10 mouse cellular contexts compared by ENCODE assay signal in genomic region chr10:77070072-77070471, GRCm38 (mm10). TPM values are rescaled to one million over a fixed set of nuclear protein-coding genes. Genes with fewer than 3 reads are reported as not detected.
DNase-seq lines count a peak whose midpoint lies in the region; ATAC-seq and TF ChIP-seq lines count a peak whose summit lies in the region.
"Had no signal": no experiment of that assay in that cellular context is flagged by ENCODE, and none has a peak within 500 bp of the region (broad histone marks: within the 10 kb centered on the region; RNA-seq: fewer than 3 reads in every experiment).

No protein-coding gene starts in this region.

- H3K27ac ChIP-seq in forebrain, embryonic 11.5 days (ENCODE audit: low read depth, low read length) = no peak overlapping the region
- H3K27ac ChIP-seq in forebrain, embryonic 16.5 days (ENCODE audit: low read length) = no peak overlapping the region
- H3K27ac ChIP-seq in lung, embryonic 14.5 days (ENCODE audit: low read depth) = no peak overlapping the region
- H3K27ac ChIP-seq: liver, embryonic 15.5 days had no signal

- peak; percentile 75 for DNase-seq in forebrain, embryonic 11.5 days (ENCODE audit: low spot score)
- DNase-seq in G1E (ENCODE audit: low spot score) = peak; percentile 43
- DNase-seq in cerebellum, adult 11-12 months = peak; percentile 67
- DNase-seq in frontal cortex, adult 2 months (ENCODE audit: extremely low spot score in 1 of 2, low spot score in 1 of 2) = peak; percentile 26 to 78
- peak; percentile 76 to 91 for DNase-seq in kidney, postnatal 36 days
- DNase-seq in lung, embryonic 14.5 days = peak; percentile 78
- peak; percentile 71 for DNase-seq in right cerebral cortex, postnatal 4 days

- H3K9me3 ChIP-seq in forebrain, embryonic 11.5 days (ENCODE audit: control insufficient read depth, low read length) = no peaks in the 10 kb centered on the region
- no peaks in the 10 kb centered on the region for H3K9me3 ChIP-seq in forebrain, embryonic 16.5 days (ENCODE audit: control insufficient read depth, low read length)
- H3K9me3 ChIP-seq in G1E (replicated peaks) = no peaks in the 10 kb centered on the region
- no peaks in the 10 kb centered on the region for H3K9me3 ChIP-seq in lung, embryonic 14.5 days (ENCODE audit: low read depth, low read length)
- H3K9me3 ChIP-seq: liver, embryonic 15.5 days had no signal

- 0 out of 2 replicates have a peak, but pooled peaks have one; percentile 36 for ATAC-seq in forebrain, embryonic 11.5 days (replicated peaks; ENCODE audit: low FRiP score)
- no peak for ATAC-seq in forebrain, embryonic 16.5 days
- ATAC-seq in G1E (ENCODE audit: extremely low read depth, insufficient number of reproducible peaks, low FRiP score, poor library complexity, severe bottlenecking) = no peak
- no peak for ATAC-seq in lung, embryonic 14.5 days (ENCODE audit: insufficient read depth)
- ATAC-seq: Patski had no signal

- no peak overlapping the region for H3K9ac ChIP-seq in forebrain, embryonic 11.5 days (ENCODE audit: low read length)
- no peak overlapping the region for H3K9ac ChIP-seq in forebrain, embryonic 16.5 days (replicated peaks; ENCODE audit: low read depth, low read length)
- H3K9ac ChIP-seq in lung, embryonic 14.5 days = no peak overlapping the region
- H3K9ac ChIP-seq: liver, embryonic 15.5 days had no signal

- H3K4me1 ChIP-seq in forebrain, embryonic 11.5 days (replicated peaks; ENCODE audit: control insufficient read depth, insufficient read depth, low read length) = no peaks in the 10 kb centered on the region
- H3K4me1 ChIP-seq in forebrain, embryonic 16.5 days (replicated peaks; ENCODE audit: control insufficient read depth, insufficient read depth, low read length) = no peaks in the 10 kb centered on the region
- H3K4me1 ChIP-seq in G1E (ENCODE audit: insufficient read depth, low read depth, low read length) = peaks cover 6% of the 10 kb centered on the region; the same call in 1 of the 2 replicates
- H3K4me1 ChIP-seq in lung, embryonic 14.5 days (ENCODE audit: insufficient read depth) = no peaks in the 10 kb centered on the region

- TF ChIP-seq CTCF in G1E (IDR thresholded peaks at IDR 0.05; ENCODE audit: low read depth, low read length) = no peak
- TF ChIP-seq CTCF in lung, embryonic 14.5 days (IDR thresholded peaks at IDR 0.05; ENCODE audit: low read depth) = peak; percentile 80

- H3K27me3 ChIP-seq in forebrain, embryonic 11.5 days (ENCODE audit: control insufficient read depth, insufficient read depth, low read length) = no peaks in the 10 kb centered on the region
- no peaks in the 10 kb centered on the region for H3K27me3 ChIP-seq in forebrain, embryonic 16.5 days (replicated peaks; ENCODE audit: control insufficient read depth, insufficient read depth, low read length)
- H3K27me3 ChIP-seq in G1E (ENCODE audit: insufficient read depth, low read length) = no peaks in the 10 kb centered on the region
- H3K27me3 ChIP-seq in lung, embryonic 14.5 days (ENCODE audit: insufficient read depth, low read length) = no peaks in the 10 kb centered on the region
- H3K27me3 ChIP-seq: liver, embryonic 15.5 days; Patski had no signal

- H3K4me3 ChIP-seq in forebrain, embryonic 11.5 days (ENCODE audit: low read depth, low read length) = no peak overlapping the region
- no peak overlapping the region for H3K4me3 ChIP-seq in forebrain, embryonic 16.5 days (replicated peaks; ENCODE audit: low read length)
- no peak overlapping the region for H3K4me3 ChIP-seq in G1E (ENCODE audit: low read depth, low read length)
- no peak overlapping the region for H3K4me3 ChIP-seq in lung, embryonic 14.5 days (ENCODE audit: low read depth, low read length)
- H3K4me3 ChIP-seq: liver, embryonic 15.5 days had no signal

- WGBS in forebrain, embryonic 11.5 days = 55% methylated on average over 4 of the region's 4 CpGs
- WGBS in forebrain, embryonic 16.5 days = 50% methylated on average over 4 of the region's 4 CpGs
- 46% methylated on average over 4 of the region's 4 CpGs for WGBS in lung, embryonic 14.5 days

- H3K36me3 ChIP-seq in forebrain, embryonic 11.5 days (ENCODE audit: control insufficient read depth, insufficient read depth, low read length) = peaks cover 2% of the 10 kb centered on the region; the same call in 1 of the 2 replicates
- no peaks in the 10 kb centered on the region for H3K36me3 ChIP-seq in forebrain, embryonic 16.5 days (ENCODE audit: control insufficient read depth, insufficient read depth)
- peaks cover 76% of the 10 kb centered on the region for H3K36me3 ChIP-seq in G1E (replicated peaks)
- peaks cover 54% of the 10 kb centered on the region; the same call in 1 of the 2 replicates for H3K36me3 ChIP-seq in lung, embryonic 14.5 days (ENCODE audit: insufficient read depth)

- H3K4me2 ChIP-seq in forebrain, embryonic 11.5 days (ENCODE audit: low read depth, low read length, severe bottlenecking) = no peak overlapping the region
- no peak overlapping the region for H3K4me2 ChIP-seq in forebrain, embryonic 16.5 days (ENCODE audit: low read length)
- no peak overlapping the region for H3K4me2 ChIP-seq in lung, embryonic 14.5 days
- H3K4me2 ChIP-seq: liver, embryonic 15.5 days had no signal

RNA-seq across cellular contexts. Expression of gene Slc19a1, which starts 38.0 kb away (rescaled TPM):
- 34.5 and 34.8 TPM in 2 replicates for polyA plus RNA-seq in forebrain, embryonic 11.5 days (2014; fragmentation: Nextera tagmentation; extraction: Ambion mirVana)
- polyA plus RNA-seq in forebrain, embryonic 16.5 days (2015; fragmentation: Nextera tagmentation; extraction: Ambion mirVana) = 39.0 and 39.2 TPM in 2 replicates
- total RNA-seq in G1E (2014; fragmentation: Nextera tagmentation) (9.8 and 18.1 TPM in 2 replicates), G1E (2017) (10.5 and 11.8 TPM in 2 replicates)
- polyA plus RNA-seq in G1E (2012) = 33.6 and 39.0 TPM in 2 replicates
- 31.0 and 32.6 TPM in 2 replicates for polyA plus RNA-seq in frontal cortex, adult 2 months (2012; rRNA removed)
- polyA plus RNA-seq in lung, embryonic 14.5 days (2014; fragmentation: Nextera tagmentation; extraction: Ambion mirVana) = 26.5 and 31.0 TPM in 2 replicates
